ENCODE assay signal across 24 mouse cellular contexts in the genomic region with DNA sequence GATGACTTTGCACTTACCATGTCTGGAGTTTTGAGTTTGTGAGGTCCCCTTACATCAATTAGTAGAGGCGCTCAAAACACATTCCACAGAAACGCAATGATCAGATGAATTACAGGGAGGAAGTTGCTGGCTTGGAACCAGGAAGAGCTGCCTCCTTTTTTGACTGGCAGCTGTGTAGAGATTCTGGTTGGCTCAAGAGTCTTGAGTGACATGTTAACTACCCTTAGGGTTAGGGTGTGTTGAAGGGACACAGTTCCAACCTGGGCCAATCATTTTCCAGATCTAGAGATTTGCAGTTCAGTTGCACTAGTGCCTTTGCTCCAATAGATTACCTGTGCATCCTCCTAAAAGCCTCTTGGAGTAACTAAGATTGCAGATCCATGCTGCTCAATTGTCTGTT. TPM values are rescaled to one million over a fixed set of nuclear protein-coding genes. Genes with fewer than 3 reads are reported as not detected.
DNase-seq lines count a peak whose midpoint lies in the region; TF ChIP-seq lines count a peak whose summit lies in the region.
"Not testable (repeated sequence)": the region's sequence is repeated elsewhere in the genome, so short reads cannot be mapped to it uniquely, and the experiment has no call there.
"Had no signal": no experiment of that assay in that cellular context is flagged by ENCODE, and none has a peak within 500 bp of the region (broad histone marks: within the 10 kb centered on the region; RNA-seq: fewer than 3 reads in every experiment).

No protein-coding gene starts in this region.

- H3K4me3 ChIP-seq in CH12.LX (replicated peaks in 1 of 3; ENCODE audit: low read depth in 2 of 3, low read length in 2 of 3, poor library complexity in 1 of 3) = peak overlapping the region in 2 of 3 experiments; percentile 43 to 67

- TF ChIP-seq EP300 in CH12.LX (IDR thresholded peaks at IDR 0.05; ENCODE audit: low read length) = not testable (repeated sequence)

- not testable (repeated sequence) for H3K27me3 ChIP-seq in CH12.LX (replicated peaks)

- H3K79me2 ChIP-seq in CH12.LX (replicated peaks; ENCODE audit: control insufficient read depth, extremely low read depth, insufficient read depth, poor library complexity, severe bottlenecking) = not testable (repeated sequence)

- H3K4me1 ChIP-seq in CH12.LX (ENCODE audit: control insufficient read depth in 1 of 2, insufficient read depth in 2 of 2) = not testable (repeated sequence)

- TF ChIP-seq RAD21 in CH12.LX (IDR thresholded peaks at IDR 0.05; ENCODE audit: low read depth, low read length) = not testable (repeated sequence)

- TF ChIP-seq CTCF in CH12.LX (conservative IDR thresholded peaks at IDR 0.05 in 1 of 2, IDR thresholded peaks at IDR 0.05 in 1 of 2; ENCODE audit: low read depth in 2 of 2, low read length in 2 of 2) = not testable (repeated sequence)

- H3K9me3 ChIP-seq in CH12.LX (replicated peaks; ENCODE audit: low read length) = not testable (repeated sequence)

- peak overlapping the region; percentile 21; the same call in 1 of the 2 replicates for H3K4me2 ChIP-seq in CH12.LX (ENCODE audit: insufficient read depth, low read depth, poor library complexity, severe bottlenecking)

- dilution Hi-C loops in CH12.LX (cut with MboI; ENCODE audit: extremely low pct_ligation_motif_present, extremely low pct_unique_long_range_greater_than_20kb, low sequenced_read_pairs) = not testable (repeated sequence)

- peak; percentile 82 for DNase-seq in 3134 (ENCODE audit: extremely low read depth, insufficient read length, low spot score)
- peak; percentile 69 for DNase-seq in CH12.LX (ENCODE audit: extremely low read depth)
- DNase-seq in ES-CJ7 (ENCODE audit: low read depth, low spot score) = peak; percentile 83
- DNase-seq in MEL-GATA-1-ER (ENCODE audit: extremely low read depth, low read depth) = peak; percentile 11
- peak; percentile 33 for DNase-seq in WW6 (ENCODE audit: low read depth, low spot score)
- peak; percentile 4 for DNase-seq in gastrocnemius, postnatal 25 days

- in situ Hi-C loops in CH12.LX (cut with MboI; ENCODE audit: low pct_ligation_motif_present, low pct_unique_long_range_greater_than_20kb, low sequenced_read_pairs) = not testable (repeated sequence)

- not testable (repeated sequence) for TF ChIP-seq POLR2A in CH12.LX (IDR thresholded peaks at IDR 0.05; ENCODE audit: low read depth, low read length)

- H3K36me3 ChIP-seq in CH12.LX (replicated peaks in 1 of 2; ENCODE audit: control insufficient read depth in 1 of 2, insufficient read depth in 1 of 2, low read length in 1 of 2) = not testable (repeated sequence)

- not testable (repeated sequence) for H3K27ac ChIP-seq in CH12.LX (ENCODE audit: insufficient read depth, low read depth)

- H3K9ac ChIP-seq in CH12.LX (ENCODE audit: insufficient read depth, low read depth) = peak overlapping the region; percentile 63

TF ChIP-seq in CH12.LX, 34 proteins besides CTCF, POLR2A, EP300 and RAD21:
- TF ChIP-seq HCFC1 (IDR thresholded peaks at IDR 0.05; ENCODE audit: low read depth, low read length) (peak; percentile 57), ELF1 (IDR thresholded peaks at IDR 0.05; ENCODE audit: low read depth, low read length) (peak; percentile 73), CHD2 (IDR thresholded peaks at IDR 0.05; ENCODE audit: low read length) (peak; percentile 78)

RNA-seq across cellular contexts. Expression of a gene that starts 5.4 kb away (rescaled TPM):
- total RNA-seq in CH12.LX (2012; rRNA removed) (7.0 and 8.2 TPM in 2 replicates), CH12.LX (2014; rRNA removed) (12.0 and 13.8 TPM in 2 replicates)
- polyA plus RNA-seq in CH12.LX (2012; ENCODE audit: insufficient read length, low read depth) = 5.1 and 8.1 TPM in 2 replicates
- under 1 TPM; 0.51 to 0.54 TPM for total RNA-seq in gastrocnemius, postnatal 25 days (2021)
- total RNA-seq: granulocyte monocyte progenitor cell, adult 5-6 weeks; hematopoietic stem cell, adult 5-6 weeks had no signal
- polyA plus RNA-seq: brain, embryonic 14.5 days; cortical plate, adult 2 months; embryonic facial prominence, embryonic 10.5 days; embryonic facial prominence, embryonic 13.5 days; erythroblast, embryonic 14.5 days; forebrain, embryonic 12.5 days; forebrain, embryonic 15.5 days; heart, embryonic 11.5 days; heart, embryonic 14.5 days; heart, postnatal 0 days; hindbrain, embryonic 12.5 days; hindbrain, embryonic 15.5 days; intestine, embryonic 14.5 days; intestine, postnatal 0 days; kidney, adult 2 months; kidney, embryonic 14.5 days had no signal

RNA-seq across cellular contexts. Expression of a gene that starts 51.9 kb away (rescaled TPM):
- total RNA-seq in CH12.LX (2012; rRNA removed) (1.2 and 1.8 TPM in 2 replicates), CH12.LX (2014; rRNA removed) (2.9 and 3.8 TPM in 2 replicates)
- polyA plus RNA-seq in CH12.LX (2012; ENCODE audit: insufficient read length, low read depth) = 2.9 and 4.4 TPM in 2 replicates
- total RNA-seq in gastrocnemius, postnatal 25 days (2021) = 1 to 10 TPM; 1.2 to 1.6 TPM
- total RNA-seq: hematopoietic stem cell, adult 5-6 weeks had no signal
- polyA plus RNA-seq: erythroblast, embryonic 14.5 days; forebrain, embryonic 12.5 days; intestine, postnatal 0 days had no signal

Comparison
In these comparisons a context has a peak if more than half of its experiments do, and no peak if none do; other contexts are left out.
1. DNase-seq: peak in every context shown above with its lines; median percentile 83 in ES-CJ7; 82 in 3134; 69 in CH12.LX; 33 in WW6; 11 in MEL-GATA-1-ER; 4 in gastrocnemius, postnatal 25 days.
2. RNA of a gene that starts 5.4 kb away (total RNA-seq): 7.0 to 13.8 TPM in CH12.LX; 0.51 to 0.54 TPM in gastrocnemius, postnatal 25 days; every median in the first group is over 4 times any median in the second.